Comparison of ENCODE assay signal across 27 mouse cellular contexts in the genomic region with DNA sequence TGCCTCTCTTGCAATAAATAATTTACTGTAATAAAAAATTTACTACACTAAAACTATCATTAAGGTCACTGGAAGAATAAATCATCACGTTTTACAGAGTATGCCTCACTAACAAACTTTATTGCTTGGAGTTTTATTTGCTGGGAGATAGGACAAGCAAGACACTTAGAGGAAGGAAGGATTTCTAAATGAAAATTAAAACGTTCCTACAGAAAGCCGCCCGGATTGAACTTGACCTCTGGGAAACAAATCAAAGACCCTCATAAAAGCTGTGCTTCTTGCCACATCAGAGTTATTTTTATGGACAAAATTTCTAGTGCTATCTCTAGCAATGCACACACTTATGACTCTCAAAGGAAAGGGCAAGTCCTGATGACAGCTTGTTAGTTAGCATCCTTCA.
DNase-seq lines count a peak whose midpoint lies in the region; ATAC-seq lines count a peak whose summit lies in the region.
"Had no signal": no experiment of that assay in that cellular context is flagged by ENCODE, and none has a peak within 500 bp of the region (broad histone marks: within the 10 kb centered on the region; RNA-seq: fewer than 3 reads in every experiment).

No protein-coding gene starts in this region.

- no peak overlapping the region for H3K4me3 ChIP-seq in kidney, embryonic 15.5 days (replicated peaks)
- no peak overlapping the region for H3K4me3 ChIP-seq in heart, embryonic 10.5 days
- H3K4me3 ChIP-seq: embryonic facial prominence, embryonic 12.5 days; embryonic facial prominence, embryonic 15.5 days; gastrocnemius, adult 2 months; heart, embryonic 12.5 days; heart, embryonic 15.5 days; hindbrain, embryonic 10.5 days; hindbrain, embryonic 13.5 days had no signal

- H3K9ac ChIP-seq in kidney, embryonic 15.5 days: no peak overlapping the region
- H3K9ac ChIP-seq: embryonic facial prominence, embryonic 12.5 days; embryonic facial prominence, embryonic 15.5 days; forebrain, postnatal 0 days; heart, embryonic 12.5 days; heart, embryonic 15.5 days; hindbrain, embryonic 13.5 days had no signal

- H3K27me3 ChIP-seq in kidney, embryonic 15.5 days: 0 out of 2 replicates have a peak, but pooled peaks cover 6% of the 10 kb centered on the region
- H3K27me3 ChIP-seq in heart, embryonic 10.5 days (ENCODE audit: insufficient read depth, poor library complexity, severe bottlenecking): no peaks in the 10 kb centered on the region
- H3K27me3 ChIP-seq: embryonic facial prominence, embryonic 12.5 days; embryonic facial prominence, embryonic 15.5 days; heart, embryonic 12.5 days; heart, embryonic 15.5 days; hindbrain, embryonic 13.5 days had no signal

- H3K36me3 ChIP-seq in kidney, embryonic 15.5 days: no peaks in the 10 kb centered on the region
- H3K36me3 ChIP-seq in heart, embryonic 10.5 days: no peaks in the 10 kb centered on the region
- H3K36me3 ChIP-seq: embryonic facial prominence, embryonic 12.5 days; embryonic facial prominence, embryonic 15.5 days; heart, embryonic 12.5 days; heart, embryonic 15.5 days; hindbrain, embryonic 10.5 days; hindbrain, embryonic 13.5 days had no signal

- WGBS in kidney, embryonic 15.5 days: 15% methylated on average over 4 of the region's 4 CpGs
- WGBS in heart, embryonic 10.5 days: 78% methylated on average over 4 of the region's 4 CpGs

- no peaks in the 10 kb centered on the region for H3K4me1 ChIP-seq in kidney, embryonic 15.5 days
- H3K4me1 ChIP-seq in heart, embryonic 10.5 days: no peaks in the 10 kb centered on the region
- H3K4me1 ChIP-seq: embryonic facial prominence, embryonic 12.5 days; embryonic facial prominence, embryonic 15.5 days; heart, embryonic 15.5 days; hindbrain, embryonic 10.5 days; hindbrain, embryonic 13.5 days had no signal

- peak; percentile 3 for DNase-seq in embryo, embryonic 11.5 days (ENCODE audit: low read depth, low spot score)
- DNase-seq in embryo, embryonic 10 days (ENCODE audit: low spot score): no peak
- no peak for DNase-seq in kidney, adult 9 months
- peak; percentile 63 for DNase-seq in kidney, postnatal 10 days
- peak; percentile 42 for DNase-seq in mesoderm, embryonic 11.5 days (ENCODE audit: low read depth, low spot score)
- DNase-seq in heart, embryonic 10.5 days (ENCODE audit: low spot score): no peak
- DNase-seq: adrenal gland, adult 8-10 months; adrenal gland, postnatal 25 days; cerebellum, adult 11-12 months; cerebellum, adult 8-10 months; cerebellum, postnatal 10 days; cerebellum, postnatal 36 days; forebrain, postnatal 0 days; gastrocnemius, adult 2 months; gastrocnemius, postnatal 14 days; heart, adult 11 months; heart, postnatal 10 days; heart, postnatal 36 days had no signal

- H3K9me3 ChIP-seq in kidney, embryonic 15.5 days (replicated peaks): no peaks in the 10 kb centered on the region
- no peaks in the 10 kb centered on the region for H3K9me3 ChIP-seq in heart, embryonic 10.5 days
- H3K9me3 ChIP-seq: embryonic facial prominence, embryonic 12.5 days; embryonic facial prominence, embryonic 15.5 days; heart, embryonic 12.5 days; heart, embryonic 15.5 days; hindbrain, embryonic 10.5 days; hindbrain, embryonic 13.5 days had no signal

- H3K27ac ChIP-seq in kidney, embryonic 15.5 days: no peak overlapping the region
- no peak overlapping the region for H3K27ac ChIP-seq in heart, embryonic 10.5 days
- H3K27ac ChIP-seq: embryonic facial prominence, embryonic 12.5 days; embryonic facial prominence, embryonic 15.5 days; gastrocnemius, adult 2 months; heart, embryonic 15.5 days; hindbrain, embryonic 10.5 days; hindbrain, embryonic 13.5 days had no signal

- H3K4me2 ChIP-seq in kidney, embryonic 15.5 days: no peak overlapping the region
- H3K4me2 ChIP-seq: embryonic facial prominence, embryonic 12.5 days; embryonic facial prominence, embryonic 15.5 days; heart, embryonic 12.5 days; heart, embryonic 15.5 days; hindbrain, embryonic 13.5 days had no signal

- peak; percentile 64 for ATAC-seq in kidney, embryonic 15.5 days (replicated peaks; ENCODE audit: low FRiP score)
- ATAC-seq: activated CD4-positive, CD25-positive, alpha-beta regulatory T cell, adult 4 months; forebrain, embryonic 14.5 days; forebrain, postnatal 0 days had no signal

Comparison
In these comparisons a context has a peak if more than half of its experiments do, and no peak if none do; other contexts are left out.
1. DNase-seq: peak in embryo, embryonic 11.5 days (single experiment), kidney, postnatal 10 days (single experiment) and mesoderm, embryonic 11.5 days (single experiment); none in embryo, embryonic 10 days (single experiment), kidney, adult 9 months (single experiment) and heart, embryonic 10.5 days (single experiment).